Mouse (Mus musculus): ENCODE measurements around the gene Baz2a.

- TF ChIP-seq CTCF (IDR thresholded peaks at IDR 0.05; ENCODE audit: insufficient read depth, low read depth, low read length) (no peak), POLR2A (IDR thresholded peaks at IDR 0.05; ENCODE audit: insufficient read depth, low read depth, low read length) (no peak)
Measured at GRCm38 (mm10) chr10:128144961-128145360, 53.6 kb downstream of the Baz2a start.

Data from olfactory bulb, adult 2 months (tissue).